Mouse (Mus musculus): ENCODE measurements at regions not wholly inside any gene's neighbourhood (a gene's known extent, or its start where the extent isn't known, plus 50 kb on each side); places are given as distances from the start of the nearest gene placed in this dataset.

DNA sequence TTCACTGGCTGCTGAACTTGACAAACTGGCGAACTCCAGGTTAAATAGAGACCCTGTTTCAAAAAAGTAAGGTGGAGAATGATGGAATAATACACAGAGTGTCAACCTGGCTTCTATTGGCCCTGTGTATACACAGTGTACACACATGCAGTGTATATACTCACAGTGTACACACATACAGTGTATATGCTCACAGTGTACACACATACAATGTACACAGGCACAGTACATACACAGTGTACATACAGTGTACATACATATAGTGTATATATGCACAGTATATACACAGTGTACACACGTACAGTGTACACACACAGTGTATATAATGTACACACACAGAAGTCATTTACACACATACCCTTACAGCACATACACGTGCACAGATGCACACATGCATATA, 52.4 kb upstream of the Aldh1b1 start:
- 92% methylated on average over 3 of the region's 3 CpGs for WGBS
- Histone ChIP-seq H3K4me1 (replicated peaks; ENCODE audit: control insufficient read depth, insufficient read depth, low read length) (no peaks in the 10 kb centered on the region), H3K4me2 (replicated peaks) (no peak overlapping the region), H3K27ac (no peak overlapping the region), H3K36me3 (replicated peaks; ENCODE audit: control insufficient read depth, insufficient read depth) (no peaks in the 10 kb centered on the region), H3K4me3 (replicated peaks; ENCODE audit: low read length) (no peak overlapping the region), H3K9ac (no peak overlapping the region), H3K9me3 (ENCODE audit: control insufficient read depth, low read length) (no peaks in the 10 kb centered on the region), H3K27me3 (ENCODE audit: control insufficient read depth, insufficient read depth, low read length) (no peaks in the 10 kb centered on the region; the same call in 1 of the 2 replicates)
- ATAC-seq (ENCODE audit: low FRiP score) (peak; percentile 48; the same call in 1 of the 2 replicates), DNase-seq (ENCODE audit: low spot score) (no peak)

DNA sequence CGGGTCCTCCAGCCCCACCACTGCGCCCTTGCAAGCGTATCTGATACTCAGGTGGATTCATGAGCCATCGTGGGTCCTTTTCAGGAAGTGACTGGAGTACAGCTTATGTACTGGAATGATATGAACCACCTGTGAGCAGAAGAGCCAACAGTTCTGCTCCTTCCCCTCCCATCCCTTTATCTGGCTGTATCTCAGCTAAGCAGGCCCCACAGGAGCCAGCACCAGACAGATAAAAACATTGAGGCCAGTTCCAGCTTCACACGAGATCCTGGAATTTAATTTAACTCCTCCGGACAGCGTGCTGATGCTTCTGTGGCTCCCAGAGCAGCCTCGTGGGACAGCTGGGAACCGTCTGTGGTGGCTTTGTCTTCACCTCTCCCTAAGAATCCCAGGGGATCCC, 53.1 kb upstream of the Aldh1b1 start:
- no peaks in the 10 kb centered on the region for H3K9me3 ChIP-seq (ENCODE audit: control insufficient read depth, low read length)
- DNase-seq (ENCODE audit: low spot score) (no peak), ATAC-seq (ENCODE audit: low FRiP score) (no peak)
- H3K9ac ChIP-seq = no peak overlapping the region
- H3K36me3 ChIP-seq (replicated peaks; ENCODE audit: control insufficient read depth, insufficient read depth) = no peaks in the 10 kb centered on the region
- H3K4me3 ChIP-seq (replicated peaks; ENCODE audit: low read length) = no peak overlapping the region
- no peaks in the 10 kb centered on the region for H3K4me1 ChIP-seq (replicated peaks; ENCODE audit: control insufficient read depth, insufficient read depth, low read length)
- no peaks in the 10 kb centered on the region; the same call in 1 of the 2 replicates for H3K27me3 ChIP-seq (ENCODE audit: control insufficient read depth, insufficient read depth, low read length)
- H3K27ac ChIP-seq = no peak overlapping the region
- H3K4me2 ChIP-seq (replicated peaks) = no peak overlapping the region
- WGBS = 56% methylated on average over 9 of the region's 9 CpGs

DNA sequence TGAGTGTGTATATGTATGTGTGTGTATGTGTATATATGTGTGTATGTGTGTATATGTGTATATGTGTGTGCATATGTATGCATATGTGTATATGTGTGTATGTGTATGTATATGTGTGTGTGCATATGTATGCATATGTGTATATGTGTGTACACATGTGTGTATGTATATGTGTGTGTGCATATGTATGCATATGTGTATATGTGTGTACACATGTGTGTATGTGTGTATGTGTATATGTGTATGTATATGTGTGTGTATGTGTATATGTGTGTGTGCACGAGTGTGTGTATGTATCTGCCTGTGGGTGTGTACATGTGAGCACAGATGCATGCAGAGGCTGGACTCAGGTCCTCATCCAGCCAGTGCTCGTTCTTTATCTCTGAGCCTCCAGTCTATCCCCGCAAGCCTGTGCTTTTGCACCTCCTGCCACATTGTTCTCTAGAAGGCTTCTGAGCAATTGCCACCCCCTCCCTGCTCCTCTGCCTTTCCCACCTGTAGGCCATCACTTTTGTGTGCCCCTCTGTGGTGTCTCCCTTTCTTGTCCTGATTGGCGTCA, 53.9 kb upstream of the Aldh1b1 start:
- Histone ChIP-seq H3K4me3 (replicated peaks; ENCODE audit: low read length) (no peak overlapping the region), H3K4me2 (replicated peaks) (no peak overlapping the region), H3K27me3 (ENCODE audit: control insufficient read depth, insufficient read depth, low read length) (no peaks in the 10 kb centered on the region; the same call in 1 of the 2 replicates), H3K36me3 (replicated peaks; ENCODE audit: control insufficient read depth, insufficient read depth) (no peaks in the 10 kb centered on the region), H3K9ac (no peak overlapping the region), H3K9me3 (ENCODE audit: control insufficient read depth, low read length) (no peaks in the 10 kb centered on the region), H3K4me1 (replicated peaks; ENCODE audit: control insufficient read depth, insufficient read depth, low read length) (no peaks in the 10 kb centered on the region), H3K27ac (no peak overlapping the region)
- ATAC-seq (ENCODE audit: low FRiP score) (no peak), DNase-seq (ENCODE audit: low spot score) (no peak)
- WGBS = 91% methylated on average over 4 of the region's 4 CpGs

DNA sequence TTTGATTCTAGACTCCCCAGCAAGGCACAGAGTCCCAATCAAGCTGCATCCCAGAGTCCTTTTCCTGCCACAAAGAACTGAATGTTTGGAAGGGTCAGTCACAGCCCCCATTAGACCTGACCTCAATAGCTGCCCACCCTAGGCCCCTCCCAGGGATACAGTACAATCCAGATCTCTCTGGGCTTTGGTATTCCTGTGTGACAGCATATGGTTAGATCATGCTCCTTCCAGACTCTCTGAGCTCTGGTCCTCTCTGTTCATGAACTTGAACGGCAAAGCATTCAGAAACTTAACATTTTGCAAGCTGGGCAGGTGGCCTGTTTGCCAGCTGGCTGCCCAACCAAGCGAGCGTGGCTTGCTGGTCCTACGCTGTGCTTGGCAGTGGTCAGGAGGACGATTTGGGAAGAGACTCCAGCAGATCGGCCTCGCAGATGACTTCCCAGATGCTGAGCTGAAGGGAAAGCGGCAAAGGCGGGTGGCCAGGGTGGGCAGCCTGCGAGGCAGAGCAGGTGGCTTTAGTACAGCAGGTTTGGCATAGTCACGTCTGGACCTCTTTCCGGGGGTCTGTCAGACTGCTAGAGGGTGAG, 58.0 kb upstream of the Aldh1b1 start:
- Histone ChIP-seq H3K9ac (no peak overlapping the region), H3K9me3 (ENCODE audit: control insufficient read depth, low read length) (no peaks in the 10 kb centered on the region), H3K4me3 (replicated peaks; ENCODE audit: low read length) (no peak overlapping the region), H3K27me3 (ENCODE audit: control insufficient read depth, insufficient read depth, low read length) (no peaks in the 10 kb centered on the region; the same call in 1 of the 2 replicates), H3K27ac (no peak overlapping the region), H3K4me2 (replicated peaks) (no peak overlapping the region), H3K4me1 (replicated peaks; ENCODE audit: control insufficient read depth, insufficient read depth, low read length) (peaks cover 22% of the 10 kb centered on the region), H3K36me3 (replicated peaks; ENCODE audit: control insufficient read depth, insufficient read depth) (no peaks in the 10 kb centered on the region)
- WGBS = 72% methylated on average over 12 of the region's 12 CpGs
- DNase-seq (ENCODE audit: low spot score) (no peak), ATAC-seq (ENCODE audit: low FRiP score) (no peak; the same call in 1 of the 2 replicates)

DNA sequence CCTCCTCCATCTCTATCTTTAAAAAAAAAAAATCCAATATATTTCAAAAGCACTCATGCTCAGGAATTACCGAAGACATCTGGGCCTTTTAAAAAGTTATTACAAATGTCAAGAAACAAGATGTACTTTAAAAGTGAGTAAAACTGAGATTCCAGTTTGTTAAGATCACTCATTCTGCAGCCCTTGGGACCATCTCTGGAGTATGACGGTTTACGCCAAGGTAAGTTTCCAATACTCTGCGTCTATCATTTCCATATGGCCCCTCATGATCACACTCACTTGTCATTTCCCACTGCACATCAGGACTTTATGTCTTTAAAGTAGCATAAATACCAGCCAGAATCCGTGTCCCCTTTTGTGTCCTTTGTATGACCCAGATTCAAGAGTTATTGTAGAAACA, 58.5 kb upstream of the Aldh1b1 start:
- Histone ChIP-seq H3K4me3 (replicated peaks; ENCODE audit: low read length) (no peak overlapping the region), H3K27ac (no peak overlapping the region), H3K9me3 (ENCODE audit: control insufficient read depth, low read length) (no peaks in the 10 kb centered on the region), H3K27me3 (ENCODE audit: control insufficient read depth, insufficient read depth, low read length) (no peaks in the 10 kb centered on the region; the same call in 1 of the 2 replicates), H3K4me2 (replicated peaks) (no peak overlapping the region), H3K9ac (no peak overlapping the region), H3K36me3 (replicated peaks; ENCODE audit: control insufficient read depth, insufficient read depth) (no peaks in the 10 kb centered on the region), H3K4me1 (replicated peaks; ENCODE audit: control insufficient read depth, insufficient read depth, low read length) (peaks cover 22% of the 10 kb centered on the region)
- ATAC-seq (ENCODE audit: low FRiP score) = no peak
- no peak for DNase-seq (ENCODE audit: low spot score)
- 80% methylated on average over 5 of the region's 5 CpGs for WGBS

DNA sequence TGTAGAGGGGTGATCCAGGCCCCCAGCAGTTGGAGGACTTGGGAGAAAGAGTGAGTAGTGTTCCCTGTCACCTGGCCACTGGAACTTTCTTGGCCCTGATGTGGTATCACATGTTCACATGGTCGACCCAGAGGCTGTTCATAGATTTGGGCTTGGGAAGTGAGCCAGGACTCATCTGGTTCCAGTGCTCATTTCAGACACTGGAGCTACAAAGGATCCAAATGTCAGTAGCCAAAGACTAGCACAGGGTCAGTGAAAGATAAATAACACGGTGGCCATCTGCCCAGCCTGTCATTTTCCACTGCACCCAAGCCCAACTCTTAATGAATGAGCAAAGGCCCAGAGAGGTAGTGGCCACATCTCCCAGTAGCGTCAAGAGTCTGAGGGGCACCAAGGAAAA, 59.1 kb upstream of the Aldh1b1 start:
- no peak for DNase-seq (ENCODE audit: low spot score)
- no peak overlapping the region for H3K27ac ChIP-seq
- no peak for ATAC-seq (ENCODE audit: low FRiP score)
- no peak overlapping the region for H3K4me3 ChIP-seq (replicated peaks; ENCODE audit: low read length)
- H3K9ac ChIP-seq = no peak overlapping the region
- no peaks in the 10 kb centered on the region for H3K9me3 ChIP-seq (ENCODE audit: control insufficient read depth, low read length)
- WGBS = 66% methylated on average over 3 of the region's 3 CpGs
- H3K27me3 ChIP-seq (ENCODE audit: control insufficient read depth, insufficient read depth, low read length) = no peaks in the 10 kb centered on the region; the same call in 1 of the 2 replicates
- no peak overlapping the region for H3K4me2 ChIP-seq (replicated peaks)
- H3K4me1 ChIP-seq (replicated peaks; ENCODE audit: control insufficient read depth, insufficient read depth, low read length) = peaks cover 22% of the 10 kb centered on the region
- no peaks in the 10 kb centered on the region for H3K36me3 ChIP-seq (replicated peaks; ENCODE audit: control insufficient read depth, insufficient read depth)

DNA sequence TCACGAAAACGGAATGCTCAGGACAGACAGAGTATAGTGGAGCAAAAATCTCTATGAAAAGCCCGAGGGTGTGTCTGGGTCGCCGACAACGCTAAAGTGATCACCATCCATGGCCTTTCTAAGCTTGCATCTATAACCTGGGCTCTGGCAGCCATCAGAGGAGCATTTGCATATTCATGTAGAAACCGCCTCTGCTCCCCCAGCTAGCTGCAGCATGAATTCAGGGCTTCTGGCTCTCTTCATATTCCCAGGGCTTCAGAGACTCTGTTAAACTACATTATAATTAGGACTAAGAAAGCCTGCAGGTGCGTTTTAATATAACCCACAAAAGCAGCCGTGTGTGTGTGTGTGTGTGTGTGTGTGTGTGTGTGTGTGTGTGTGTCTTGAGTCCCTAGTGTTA, 59.7 kb upstream of the Aldh1b1 start:
- no peaks in the 10 kb centered on the region for H3K9me3 ChIP-seq (ENCODE audit: control insufficient read depth, low read length)
- no peak overlapping the region for H3K4me3 ChIP-seq (replicated peaks; ENCODE audit: low read length)
- H3K36me3 ChIP-seq (replicated peaks; ENCODE audit: control insufficient read depth, insufficient read depth) = no peaks in the 10 kb centered on the region
- H3K27ac ChIP-seq = peak overlapping the region; percentile 51; the same call in 1 of the 2 replicates
- H3K4me2 ChIP-seq (replicated peaks) = no peak overlapping the region
- no peak overlapping the region for H3K9ac ChIP-seq
- ATAC-seq (ENCODE audit: low FRiP score) (no peak), DNase-seq (ENCODE audit: low spot score) (no peak)
- H3K27me3 ChIP-seq (ENCODE audit: control insufficient read depth, insufficient read depth, low read length) = no peaks in the 10 kb centered on the region; the same call in 1 of the 2 replicates
- WGBS = 38% methylated on average over 9 of the region's 9 CpGs
- H3K4me1 ChIP-seq (replicated peaks; ENCODE audit: control insufficient read depth, insufficient read depth, low read length) = peaks cover 22% of the 10 kb centered on the region

DNA sequence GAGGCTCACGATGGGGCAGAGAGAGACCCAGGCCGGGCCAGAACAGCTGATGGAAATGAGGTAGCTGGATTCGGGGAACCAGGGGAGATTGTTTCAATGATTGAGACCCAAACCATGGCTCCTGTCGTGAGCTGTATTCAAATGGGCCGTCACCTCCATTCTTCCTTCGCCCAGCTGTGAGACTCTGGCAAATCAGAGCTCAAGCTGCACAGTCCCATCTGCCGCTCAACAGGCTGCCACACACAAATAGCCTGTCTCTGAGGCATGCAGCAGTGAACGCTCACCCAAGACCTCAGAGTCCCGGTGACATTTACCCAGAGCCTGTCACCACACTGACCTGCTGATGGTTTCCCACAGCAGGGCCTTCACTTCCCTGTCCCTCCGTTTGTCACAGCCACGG, 60.1 kb upstream of the Aldh1b1 start:
- Histone ChIP-seq H3K27ac (peak overlapping the region; percentile 51; the same call in 1 of the 2 replicates), H3K4me3 (replicated peaks; ENCODE audit: low read length) (no peak overlapping the region), H3K4me1 (replicated peaks; ENCODE audit: control insufficient read depth, insufficient read depth, low read length) (peaks cover 22% of the 10 kb centered on the region), H3K27me3 (ENCODE audit: control insufficient read depth, insufficient read depth, low read length) (no peaks in the 10 kb centered on the region; the same call in 1 of the 2 replicates), H3K9ac (no peak overlapping the region), H3K9me3 (ENCODE audit: control insufficient read depth, low read length) (no peaks in the 10 kb centered on the region), H3K36me3 (replicated peaks; ENCODE audit: control insufficient read depth, insufficient read depth) (no peaks in the 10 kb centered on the region), H3K4me2 (replicated peaks) (no peak overlapping the region)
- WGBS = 29% methylated on average over 11 of the region's 11 CpGs
- ATAC-seq (ENCODE audit: low FRiP score) = no peak
- no peak for DNase-seq (ENCODE audit: low spot score)

DNA sequence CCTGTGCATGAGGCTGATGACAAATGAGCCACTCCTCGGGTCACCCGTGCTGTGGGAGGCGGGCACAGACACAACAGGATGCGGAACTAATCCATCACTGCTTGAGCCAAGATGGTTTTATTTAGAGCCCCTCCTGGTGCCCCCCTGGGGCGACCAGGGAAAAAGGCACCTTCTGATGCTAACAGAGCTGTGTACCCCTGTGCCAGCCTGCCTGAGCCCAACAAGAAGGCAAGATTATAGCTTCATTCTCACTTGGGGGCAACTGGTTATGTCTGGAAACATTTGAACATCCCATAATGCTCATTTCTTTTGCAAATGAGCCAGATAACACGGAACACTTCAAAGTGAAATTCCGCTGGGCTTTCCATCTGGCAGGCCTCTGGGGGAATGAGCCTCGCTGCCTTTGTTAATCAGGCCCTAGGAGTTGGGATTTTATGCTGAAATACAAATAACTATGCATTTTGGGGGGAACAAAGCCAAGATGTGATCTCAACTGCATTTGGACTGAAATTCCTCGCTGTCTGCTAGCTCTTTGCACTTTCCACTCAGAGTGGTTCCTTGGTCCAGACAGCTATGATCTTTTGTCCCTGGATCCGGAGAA, 62.5 kb upstream of the Aldh1b1 start:
- no peaks in the 10 kb centered on the region for H3K9me3 ChIP-seq (ENCODE audit: control insufficient read depth, low read length)
- DNase-seq (ENCODE audit: low spot score) (peak; percentile 50), ATAC-seq (ENCODE audit: low FRiP score) (0 out of 2 replicates have a peak, but pooled peaks have one; percentile 26)
- peaks cover 22% of the 10 kb centered on the region for H3K4me1 ChIP-seq (replicated peaks; ENCODE audit: control insufficient read depth, insufficient read depth, low read length)
- H3K4me3 ChIP-seq (replicated peaks; ENCODE audit: low read length) = no peak overlapping the region
- no peak overlapping the region for H3K9ac ChIP-seq
- H3K27me3 ChIP-seq (ENCODE audit: control insufficient read depth, insufficient read depth, low read length) = no peaks in the 10 kb centered on the region; the same call in 1 of the 2 replicates
- no peaks in the 10 kb centered on the region for H3K36me3 ChIP-seq (replicated peaks; ENCODE audit: control insufficient read depth, insufficient read depth)
- H3K27ac ChIP-seq = peak overlapping the region; percentile 33
- H3K4me2 ChIP-seq (replicated peaks) = no peak overlapping the region
- WGBS = 24% methylated on average over 10 of the region's 10 CpGs
